Mouse (Mus musculus) neural tube, embryonic 13.5 days (tissue): ENCODE measurements around the gene Rbpms2. TPM values are rescaled to one million over a fixed set of nuclear protein-coding genes. Genes with fewer than 3 reads are reported as not detected.
A peak's percentile ranks its signal among the peaks of the same experiment; 100 is the strongest.
"Not testable (repeated sequence)": the region's sequence is repeated elsewhere in the genome, so short reads cannot be mapped to it uniquely, and the experiment has no call there.

Source experiments
- ATAC-seq: fragments of 200-750 bp; cut with Nextera tagmentation; 2 replicates; pipeline ENCODE4 v1.8.0; 2017; ENCODE audit warnings: low read depth, mild to moderate bottlenecking, moderate TSS enrichment, moderate library complexity
- H3K27ac ChIP-seq: fragments of 300-500 bp; sonication (generic); replicated peaks from 2 replicates; pipeline ENCODE4 v1.5.1; 2015; ENCODE audit warnings: moderate library complexity, mild to moderate bottlenecking, inconsistent platforms
- H3K27me3 ChIP-seq: fragments of 300-500 bp; sonication (generic); 2 replicates; pipeline ENCODE4 v1.6.1; 2015; ENCODE audit warnings: mild to moderate bottlenecking, inconsistent platforms
- H3K36me3 ChIP-seq: fragments of 300-500 bp; sonication (generic); 2 replicates; pipeline ENCODE4 v1.6.1; 2015; ENCODE audit warnings: mild to moderate bottlenecking, inconsistent platforms
- H3K4me1 ChIP-seq: fragments of 300-500 bp; sonication (generic); replicated peaks from 2 replicates; pipeline ENCODE4 v1.6.1; 2015; ENCODE audit warnings: inconsistent platforms
- H3K4me2 ChIP-seq: fragments of 300-500 bp; sonication (generic); 2 replicates; pipeline ENCODE4 v1.6.1; 2015; ENCODE audit warnings: inconsistent platforms, mild to moderate bottlenecking, moderate library complexity
- H3K4me3 ChIP-seq: fragments of 300-500 bp; sonication (generic); 2 replicates; pipeline ENCODE4 v1.5.1; 2015; ENCODE audit warnings: mild to moderate bottlenecking, inconsistent platforms
- H3K9ac ChIP-seq: fragments of 300-500 bp; sonication (generic); 2 replicates; pipeline ENCODE4 v1.6.1; 2015; ENCODE audit warnings: moderate library complexity, mild to moderate bottlenecking, inconsistent platforms
- H3K9me3 ChIP-seq: fragments of 300-500 bp; sonication (generic); 2 replicates; pipeline ENCODE4 v1.6.1; 2016; ENCODE audit warnings: inconsistent platforms
- WGBS: fragments of 180-500 bp; shearing (Covaris S2); methylation state at CpG from one replicate; pipeline ENCODE4 v1.1.7; 2015; 5-methylcytosine and 5-hydroxymethylcytosine counted together
- polyA plus RNA-seq: library from polyadenylated mRNA; unstranded; fragments of >200 nt; fragmentation: Nextera tagmentation; extraction: Ambion mirVana; gene quantifications from 2 replicates; pipeline ENCODE4 v1.2.1, GENCODE M21; 2015

The Rbpms2 gene
- polyA plus RNA-seq, 1 experiment from 2014 or later, result 6.2 TPM

- Histone ChIP-seq H3K9ac (no peak overlapping the region), H3K27ac (no peak overlapping the region), H3K36me3 (peaks cover 37% of the 10 kb centered on the region), H3K4me2 (no peak overlapping the region), H3K9me3 (no peaks in the 10 kb centered on the region), H3K4me3 (no peak overlapping the region), H3K27me3 (no peaks in the 10 kb centered on the region), H3K4me1 (peaks cover 50% of the 10 kb centered on the region)
- ATAC-seq, result no peak
- WGBS, result 89% methylated on average over 2 of the region's 2 CpGs
Observed at GRCm38 (mm10) chr9:65684704-65685103, 55.3 kb downstream of the Rbpms2 start.

- not testable (repeated sequence) for ATAC-seq, H3K4me2 ChIP-seq, H3K9ac ChIP-seq, H3K27me3 ChIP-seq, H3K9me3 ChIP-seq, H3K4me3 ChIP-seq, H3K27ac ChIP-seq
- Histone ChIP-seq H3K36me3 (peaks cover 75% of the 10 kb centered on the region), H3K4me1 (peaks cover 28% of the 10 kb centered on the region)
- 79% methylated on average over 2 of the region's 2 CpGs for WGBS
Observed at GRCm38 (mm10) chr9:65689869-65690268, 60.4 kb downstream of the Rbpms2 start.

- H3K36me3 ChIP-seq, result peaks cover 78% of the 10 kb centered on the region
Observed at GRCm38 (mm10) chr9:65692466-65692865, 63.0 kb downstream of the Rbpms2 start.

DNA sequence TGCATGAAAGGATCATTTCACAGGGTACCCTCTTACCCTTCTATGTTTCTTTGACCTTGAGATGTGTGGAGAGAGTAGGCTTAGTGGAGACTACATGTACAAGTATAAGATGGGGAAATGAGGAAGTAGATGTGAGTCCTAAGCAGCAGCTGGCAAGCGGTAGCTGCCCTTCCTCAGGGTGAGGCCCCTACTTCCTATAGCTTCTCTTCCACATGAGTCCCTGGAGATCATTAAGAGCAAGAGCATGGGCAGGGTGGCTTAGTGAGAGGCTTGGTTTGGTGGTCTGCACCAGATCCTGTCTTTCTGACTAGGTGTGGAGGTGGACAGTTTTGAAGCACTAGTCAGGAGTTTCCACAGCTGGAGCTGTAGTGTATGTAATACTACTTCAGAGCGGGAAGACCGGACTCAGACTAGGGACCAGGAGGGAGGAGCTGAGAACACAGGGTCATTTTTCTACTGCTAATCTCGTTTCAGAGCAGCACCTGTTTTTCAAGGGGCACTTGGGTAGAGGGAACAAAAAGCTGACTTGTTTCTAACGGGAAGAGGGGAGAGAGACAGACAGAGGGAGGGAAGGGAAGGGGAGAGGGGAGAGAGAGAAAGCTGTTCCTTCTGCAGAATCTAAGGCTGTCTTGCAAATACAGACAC, 63.6 kb downstream of the Rbpms2 start:
- ATAC-seq, result 0 out of 2 replicates have a peak, but pooled peaks have one; percentile 10
- Histone ChIP-seq H3K9ac (peak overlapping the region; percentile 52; the same call in 1 of the 2 replicates), H3K4me3 (no peak overlapping the region), H3K4me1 (peaks cover 46% of the 10 kb centered on the region), H3K4me2 (no peak overlapping the region), H3K27me3 (no peaks in the 10 kb centered on the region), H3K27ac (peak overlapping the region; percentile 68), H3K9me3 (no peaks in the 10 kb centered on the region), H3K36me3 (peaks cover 78% of the 10 kb centered on the region)
- WGBS, result 31% methylated on average over 5 of the region's 5 CpGs

More at GRCm38 (mm10) chr9:65692466-65692865, 63.0 kb downstream of the Rbpms2 start:
- 12% methylated on average over 3 of the region's 3 CpGs for WGBS
- no peak for ATAC-seq
- Histone ChIP-seq H3K4me3 (no peak overlapping the region), H3K27ac (peak overlapping the region; percentile 68), H3K4me2 (no peak overlapping the region), H3K27me3 (no peaks in the 10 kb centered on the region), H3K9me3 (no peaks in the 10 kb centered on the region), H3K9ac (peak overlapping the region; percentile 52; the same call in 1 of the 2 replicates), H3K4me1 (peaks cover 46% of the 10 kb centered on the region)

DNA sequence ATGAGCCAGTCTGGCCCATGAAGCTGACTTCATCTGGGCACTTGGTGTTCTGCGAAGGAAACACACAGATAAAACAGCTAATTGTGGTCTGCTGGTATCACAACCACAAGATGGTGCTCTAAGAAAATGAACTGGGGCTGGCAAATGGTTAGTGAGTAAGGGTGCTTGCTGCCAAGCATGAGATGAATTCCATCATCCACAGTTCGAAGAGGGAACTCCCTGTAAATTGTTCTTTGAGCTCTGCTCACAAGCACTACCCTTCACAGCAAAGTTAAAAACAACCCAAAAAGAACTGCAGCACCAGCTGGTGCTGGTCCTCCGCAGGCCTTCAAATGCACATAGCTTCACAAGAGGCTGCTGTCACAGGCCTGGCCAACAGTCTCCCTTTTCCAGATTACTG, 66.2 kb downstream of the Rbpms2 start:
- H3K4me1 ChIP-seq, result peaks cover 46% of the 10 kb centered on the region
- H3K4me2 ChIP-seq, result no peak overlapping the region
- no peak overlapping the region for H3K9ac ChIP-seq
- no peak overlapping the region for H3K4me3 ChIP-seq
- WGBS, result 78% methylated on average over 3 of the region's 3 CpGs
- no peaks in the 10 kb centered on the region for H3K9me3 ChIP-seq
- no peak for ATAC-seq
- H3K27ac ChIP-seq, result peak overlapping the region; percentile 25; the same call in 1 of the 2 replicates
- peaks cover 86% of the 10 kb centered on the region for H3K36me3 ChIP-seq
- H3K27me3 ChIP-seq, result no peaks in the 10 kb centered on the region

GRCm38 (mm10) chr9:65696337-65696736, 66.9 kb downstream of the Rbpms2 start:
- peak overlapping the region; percentile 25 for H3K27ac ChIP-seq
- H3K27me3 ChIP-seq, result no peaks in the 10 kb centered on the region
- H3K9me3 ChIP-seq, result no peaks in the 10 kb centered on the region
- H3K36me3 ChIP-seq, result peaks cover 89% of the 10 kb centered on the region
- no peak overlapping the region for H3K9ac ChIP-seq
- H3K4me1 ChIP-seq, result peaks cover 46% of the 10 kb centered on the region
- no peak overlapping the region for H3K4me2 ChIP-seq
- H3K4me3 ChIP-seq, result no peak overlapping the region
- no peak for ATAC-seq

DNA sequence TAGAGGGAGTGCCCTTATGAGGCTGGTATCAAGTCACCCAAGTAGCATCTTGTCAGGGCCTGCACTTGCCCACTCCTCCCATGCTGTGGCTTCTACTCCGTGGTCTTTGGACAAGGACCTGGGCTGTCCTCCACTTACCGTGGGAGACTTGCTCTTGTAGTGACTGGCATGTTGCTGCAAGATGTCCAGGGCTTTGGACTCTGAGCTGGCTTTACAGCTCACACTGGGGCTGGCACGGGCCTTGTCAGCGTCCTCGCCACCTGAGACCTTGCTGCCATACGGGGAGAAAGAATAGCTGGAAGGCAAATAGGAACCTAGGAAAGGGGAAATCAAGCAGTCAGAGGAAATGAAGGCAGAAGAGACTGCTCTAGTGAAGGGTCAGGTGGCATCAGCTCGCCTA, 67.9 kb downstream of the Rbpms2 start:
- WGBS, result 81% methylated on average over 7 of the region's 7 CpGs
- no peak overlapping the region for H3K4me2 ChIP-seq
- peaks cover 94% of the 10 kb centered on the region for H3K36me3 ChIP-seq
- no peaks in the 10 kb centered on the region for H3K27me3 ChIP-seq
- no peak overlapping the region for H3K4me3 ChIP-seq
- ATAC-seq, result no peak
- no peaks in the 10 kb centered on the region for H3K9me3 ChIP-seq
- no peak overlapping the region; the same call in 1 of the 2 replicates for H3K27ac ChIP-seq
- no peak overlapping the region for H3K9ac ChIP-seq
- H3K4me1 ChIP-seq, result peaks cover 37% of the 10 kb centered on the region

- Histone ChIP-seq H3K9me3 (no peaks in the 10 kb centered on the region), H3K27me3 (no peaks in the 10 kb centered on the region), H3K4me3 (no peak overlapping the region), H3K9ac (no peak overlapping the region), H3K4me2 (no peak overlapping the region), H3K4me1 (peaks cover 30% of the 10 kb centered on the region), H3K27ac (no peak overlapping the region), H3K36me3 (peaks cover 94% of the 10 kb centered on the region)
- no peak for ATAC-seq
Observed at GRCm38 (mm10) chr9:65697992-65698391, 68.5 kb downstream of the Rbpms2 start.

DNA sequence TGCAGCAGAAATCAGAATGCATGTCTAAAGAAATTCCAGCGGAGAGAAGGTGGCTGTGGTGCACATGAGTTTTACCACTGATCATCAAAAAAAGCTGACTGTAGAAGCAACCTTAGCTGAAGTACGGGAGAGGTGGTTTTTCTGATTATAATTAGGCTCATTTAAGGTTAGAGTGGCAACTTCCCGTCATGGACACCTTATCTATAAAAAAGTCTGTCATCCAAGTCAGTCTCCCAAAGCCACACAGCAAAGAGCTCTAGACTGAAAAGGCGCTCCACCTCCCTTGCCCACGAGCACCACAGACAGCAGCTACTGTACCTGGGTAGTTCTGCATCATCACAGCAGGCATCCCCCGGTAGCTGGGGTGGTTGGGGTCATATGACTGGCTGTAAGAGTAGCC, 71.1 kb downstream of the Rbpms2 start:
- Histone ChIP-seq H3K9me3 (no peaks in the 10 kb centered on the region), H3K4me2 (no peak overlapping the region), H3K4me3 (no peak overlapping the region), H3K36me3 (peaks cover 91% of the 10 kb centered on the region), H3K27ac (no peak overlapping the region), H3K9ac (no peak overlapping the region), H3K27me3 (no peaks in the 10 kb centered on the region), H3K4me1 (peaks cover 18% of the 10 kb centered on the region)
- no peak for ATAC-seq
- WGBS, result 87% methylated on average over 6 of the region's 6 CpGs

GRCm38 (mm10) chr9:65702286-65702685, 72.8 kb downstream of the Rbpms2 start:
- no peaks in the 10 kb centered on the region for H3K9me3 ChIP-seq
- peaks cover 2% of the 10 kb centered on the region; the same call in 1 of the 2 replicates for H3K4me1 ChIP-seq
- no peak for ATAC-seq
- 95% methylated on average over 9 of the region's 9 CpGs for WGBS
- no peak overlapping the region for H3K9ac ChIP-seq
- H3K4me3 ChIP-seq, result no peak overlapping the region
- no peaks in the 10 kb centered on the region for H3K27me3 ChIP-seq
- H3K4me2 ChIP-seq, result no peak overlapping the region
- no peak overlapping the region for H3K27ac ChIP-seq
- H3K36me3 ChIP-seq, result peaks cover 80% of the 10 kb centered on the region

- Histone ChIP-seq H3K4me3 (no peak overlapping the region), H3K4me2 (no peak overlapping the region), H3K9ac (no peak overlapping the region), H3K27me3 (no peaks in the 10 kb centered on the region), H3K27ac (no peak overlapping the region), H3K9me3 (no peaks in the 10 kb centered on the region), H3K4me1 (no peaks in the 10 kb centered on the region), H3K36me3 (peaks cover 71% of the 10 kb centered on the region)
- 79% methylated on average over 7 of the region's 7 CpGs for WGBS
- no peak for ATAC-seq
Observed at GRCm38 (mm10) chr9:65703241-65703640, 73.8 kb downstream of the Rbpms2 start.

DNA sequence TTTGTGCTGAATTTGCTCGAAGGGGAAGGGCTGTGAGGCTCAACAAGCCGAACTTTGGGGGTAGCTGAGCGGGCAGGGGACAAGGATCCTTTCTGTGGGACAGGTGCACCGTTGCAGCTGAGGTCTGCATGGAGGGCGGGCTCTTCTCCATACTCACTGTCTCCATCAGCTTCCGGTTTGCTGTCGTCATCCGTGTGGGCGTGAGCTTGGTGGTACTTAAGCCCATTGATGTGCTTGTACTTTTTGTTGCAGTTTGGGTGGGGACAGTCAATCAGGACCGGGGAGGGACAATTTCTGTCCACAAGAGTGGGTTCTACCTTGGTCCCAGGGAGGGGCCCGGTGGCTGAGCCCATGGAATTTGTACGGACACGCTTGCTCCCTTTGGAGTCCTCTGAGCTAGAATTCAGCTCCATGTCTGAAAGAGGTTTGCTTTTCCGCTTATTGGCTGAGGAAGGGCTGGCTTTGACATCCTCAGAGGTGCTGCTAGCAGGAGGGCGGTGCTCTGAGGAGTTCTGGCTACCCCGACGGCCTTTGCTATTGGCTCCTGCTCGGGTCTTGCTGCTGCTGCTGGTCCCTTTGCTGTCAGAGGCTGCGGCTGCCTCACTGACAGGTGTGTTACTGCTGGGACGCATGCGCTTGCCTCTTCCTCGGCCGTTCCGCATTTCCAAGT, 74.6 kb downstream of the Rbpms2 start:
- Histone ChIP-seq H3K9ac (no peak overlapping the region), H3K27me3 (no peaks in the 10 kb centered on the region), H3K9me3 (no peaks in the 10 kb centered on the region), H3K27ac (no peak overlapping the region; the same call in 1 of the 2 replicates), H3K4me2 (no peak overlapping the region), H3K4me3 (no peak overlapping the region), H3K4me1 (no peaks in the 10 kb centered on the region), H3K36me3 (peaks cover 63% of the 10 kb centered on the region)
- no peak for ATAC-seq
- 89% methylated on average over 24 of the region's 24 CpGs for WGBS
